Mouse (Mus musculus) heart, embryonic 14.5 days (tissue): ENCODE measurements around the gene Rcor1. TPM values are rescaled to one million over a fixed set of nuclear protein-coding genes. Genes with fewer than 3 reads are reported as not detected.

ENCODE experiments used
- ATAC-seq: fragments of 200-750 bp; cut with Nextera tagmentation; 2 replicates; pipeline ENCODE4 v1.8.0; 2017; ENCODE audit warnings: low read depth, moderate TSS enrichment; ENCODE audit not compliant: insufficient number of reproducible peaks, insufficient read depth, low FRiP score
- H3K27ac ChIP-seq, 2 experiments: fragments of 200-500 bp in 1 of 2; fragments of 300-500 bp in 1 of 2; sonication (generic) in 1 of 2; replicated peaks in 1 of 2; 2 replicates each; pipeline ENCODE4 v1.5.1; 2012 to 2014; ENCODE audit warnings: low read depth in 2 of 2, low read length in 2 of 2, control low read depth in 1 of 2, mild to moderate bottlenecking in 1 of 2, mixed read lengths in 1 of 2; ENCODE audit not compliant: control insufficient read depth in 1 of 2, insufficient read depth in 1 of 2
- H3K27me3 ChIP-seq: fragments of 300-500 bp; sonication (generic); 2 replicates; pipeline ENCODE4 v1.6.1; 2014; ENCODE audit warnings: mild to moderate bottlenecking, low read length, control low read depth; ENCODE audit not compliant: control insufficient read depth, insufficient read depth
- H3K36me3 ChIP-seq: fragments of 300-500 bp; sonication (generic); 2 replicates; pipeline ENCODE4 v1.6.1; 2014; ENCODE audit warnings: mild to moderate bottlenecking, control low read depth, low read length, mixed read lengths; ENCODE audit not compliant: control insufficient read depth, insufficient read depth
- H3K4me1 ChIP-seq, 2 experiments: fragments of 200-500 bp in 1 of 2; fragments of 300-500 bp in 1 of 2; sonication (generic) in 1 of 2; 2 replicates each; pipeline ENCODE4 v1.6.1; 2012 to 2014; ENCODE audit warnings: low read length in 2 of 2, control low read depth in 1 of 2, mixed read lengths in 1 of 2; ENCODE audit not compliant: control insufficient read depth in 2 of 2, insufficient read depth in 2 of 2
- H3K4me2 ChIP-seq: fragments of 300-500 bp; sonication (generic); 2 replicates; pipeline ENCODE4 v1.6.1; 2014; ENCODE audit warnings: mild to moderate bottlenecking, low read length
- H3K4me3 ChIP-seq, 2 experiments: fragments of 200-500 bp in 1 of 2; fragments of 300-500 bp in 1 of 2; sonication (generic) in 1 of 2; 2 replicates each; pipeline ENCODE4 v1.5.1; 2012 to 2014; ENCODE audit warnings: low read length in 2 of 2, mild to moderate bottlenecking in 2 of 2, control low read depth in 1 of 2, low read depth in 1 of 2, moderate library complexity in 1 of 2; ENCODE audit not compliant: control insufficient read depth in 1 of 2, insufficient read depth in 1 of 2
- H3K9ac ChIP-seq: fragments of 300-500 bp; sonication (generic); 2 replicates; pipeline ENCODE4 v1.6.1; 2014; ENCODE audit warnings: mild to moderate bottlenecking, low read length
- H3K9me3 ChIP-seq: fragments of 300-500 bp; sonication (generic); 2 replicates; pipeline ENCODE4 v1.6.1; 2016; ENCODE audit warnings: low read length, control low read depth; ENCODE audit not compliant: control insufficient read depth
- WGBS: fragments of 180-500 bp; shearing (Covaris S2); extraction: QIAGEN DNeasy Blood & Tissue Kit; methylation state at CpG from one replicate; pipeline ENCODE4 v1.1.7; 2014; 5-methylcytosine and 5-hydroxymethylcytosine counted together
- polyA plus RNA-seq: library from polyadenylated mRNA; unstranded; fragments of >200 nt; fragmentation: Nextera tagmentation; extraction: Ambion mirVana; gene quantifications from 2 replicates; pipeline ENCODE4 v1.2.1, GENCODE M21; 2014

Rcor1 gene
- polyA plus RNA-seq, 1 experiment from 2014 or later = 12.6 TPM

DNA sequence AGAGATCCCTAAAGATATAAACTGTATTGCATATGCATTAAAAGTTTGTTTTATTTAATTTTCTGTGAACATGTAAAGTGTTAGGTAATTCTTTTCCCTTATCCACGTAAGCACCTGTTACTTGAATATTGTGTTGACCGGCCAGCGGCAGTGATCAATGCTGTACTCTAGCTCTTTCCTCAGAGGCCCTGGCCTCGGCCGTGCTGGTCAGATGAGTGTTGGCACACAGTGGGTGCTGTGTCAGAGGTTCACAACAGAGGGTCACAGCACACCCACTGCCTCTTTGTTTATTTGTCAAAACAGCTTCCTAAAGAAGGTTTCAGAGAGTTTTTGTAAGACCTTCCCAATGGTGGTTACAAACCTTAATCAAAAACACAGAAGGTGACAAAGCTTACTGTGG, 75.4 kb downstream of the Rcor1 start:
- Histone ChIP-seq H3K4me3 (no peak overlapping the region), H3K9me3 (no peaks in the 10 kb centered on the region), H3K9ac (no peak overlapping the region), H3K27ac (no peak overlapping the region), H3K4me2 (no peak overlapping the region), H3K4me1 (no peaks in the 10 kb centered on the region), H3K36me3 (peaks cover 93% of the 10 kb centered on the region), H3K27me3 (no peaks in the 10 kb centered on the region)
- ATAC-seq = no peak
- WGBS = 92% methylated on average over 5 of the region's 5 CpGs

DNA sequence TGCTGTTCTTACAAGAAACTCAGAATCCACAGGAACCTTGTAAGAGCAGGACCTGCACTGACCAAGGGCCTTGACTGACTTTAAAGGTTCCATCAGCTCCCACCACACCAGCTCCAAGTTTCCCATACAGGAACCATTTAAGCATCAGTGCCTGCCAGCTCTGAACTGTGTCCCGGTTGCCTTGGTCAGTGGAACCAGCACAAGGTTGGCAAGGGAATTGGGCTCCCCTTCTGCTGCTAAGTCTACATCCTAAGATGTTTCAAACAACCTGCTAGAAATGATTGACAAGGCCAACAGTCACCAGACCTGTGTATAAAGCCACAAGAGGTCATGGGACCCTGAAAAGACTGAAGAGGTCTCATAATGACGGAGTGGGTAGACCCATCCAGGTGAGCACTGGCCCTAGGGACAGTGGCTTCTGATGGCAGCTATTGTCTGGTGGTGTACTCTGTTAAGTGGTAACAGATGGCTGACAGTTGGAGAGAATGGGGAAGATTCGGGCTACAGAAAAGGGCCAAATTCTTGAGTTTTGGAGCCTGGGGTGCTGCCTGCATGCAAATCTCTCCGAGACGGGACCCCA, 80.4 kb downstream of the Rcor1 start:
- 95% methylated on average over 5 of the region's 5 CpGs for WGBS
- Histone ChIP-seq H3K9ac (no peak overlapping the region), H3K4me2 (no peak overlapping the region), H3K4me1 (no peaks in the 10 kb centered on the region), H3K36me3 (peaks cover 47% of the 10 kb centered on the region), H3K27ac (no peak overlapping the region), H3K4me3 (no peak overlapping the region), H3K9me3 (0 out of 2 replicates have a peak, but pooled peaks cover 3% of the 10 kb centered on the region), H3K27me3 (no peaks in the 10 kb centered on the region)
- ATAC-seq = no peak

DNA sequence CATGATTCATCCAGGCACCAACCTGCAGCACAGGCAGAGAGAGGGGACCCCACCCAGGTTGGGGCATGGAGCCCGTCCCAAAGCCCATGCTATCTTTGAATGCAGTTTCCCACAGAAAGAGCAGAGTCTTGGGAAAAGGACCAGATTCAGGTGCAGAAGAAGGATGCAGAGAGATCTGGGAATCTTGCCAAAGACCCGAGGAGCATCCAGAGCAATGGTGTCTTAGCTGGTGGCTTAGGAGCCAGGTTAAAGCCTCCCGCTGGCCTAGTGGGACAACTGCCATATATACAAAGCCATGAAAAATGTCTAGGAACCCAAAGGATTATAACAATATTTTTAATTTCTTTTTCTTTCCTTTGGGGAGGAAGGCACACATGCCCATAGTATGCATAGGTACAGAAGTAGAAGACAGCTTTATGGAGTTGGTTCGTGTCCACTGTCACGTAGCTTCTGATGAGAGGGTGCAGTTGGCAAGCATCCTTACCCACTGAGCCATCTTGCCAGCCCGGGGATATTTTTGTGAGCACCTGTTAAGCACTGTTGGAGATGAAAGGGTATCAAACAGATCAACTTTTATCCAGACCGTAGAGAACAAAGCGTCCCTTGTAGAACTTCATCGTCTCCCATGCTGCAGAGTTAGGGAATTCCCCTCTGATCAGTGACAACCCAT, 82.0 kb downstream of the Rcor1 start:
- Histone ChIP-seq H3K9me3 (0 out of 2 replicates have a peak, but pooled peaks cover 3% of the 10 kb centered on the region), H3K4me3 (no peak overlapping the region), H3K27ac (no peak overlapping the region), H3K4me1 (no peaks in the 10 kb centered on the region), H3K4me2 (no peak overlapping the region), H3K36me3 (peaks cover 35% of the 10 kb centered on the region), H3K27me3 (no peaks in the 10 kb centered on the region), H3K9ac (no peak overlapping the region)
- 91% methylated on average over 9 of the region's 9 CpGs for WGBS
- no peak for ATAC-seq

DNA sequence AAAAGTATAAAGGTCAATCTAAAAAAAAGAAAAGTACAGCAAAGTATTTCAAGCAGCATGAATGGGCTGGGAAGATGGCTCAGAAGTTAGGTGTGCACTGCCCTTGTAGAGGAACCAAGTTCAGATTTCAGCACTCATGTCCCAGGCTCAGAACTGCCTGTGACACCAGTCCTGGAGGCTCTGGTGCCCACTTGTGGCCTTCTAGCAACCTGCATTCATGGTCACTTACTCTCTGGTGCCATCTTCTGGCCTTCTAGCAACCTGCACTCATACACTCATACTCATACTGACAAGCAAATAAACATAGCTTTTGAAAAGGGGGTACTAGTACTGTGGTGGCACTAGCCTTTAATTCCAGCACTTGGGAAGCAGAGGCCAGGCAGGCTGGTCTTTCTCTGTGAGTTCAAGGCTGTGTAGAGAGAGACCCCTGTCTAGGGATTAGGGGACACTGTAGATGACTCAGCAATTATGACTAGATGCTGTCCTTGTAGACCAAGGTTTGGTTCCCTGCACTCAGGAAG, 83.2 kb downstream of the Rcor1 start:
- ATAC-seq = no peak

DNA sequence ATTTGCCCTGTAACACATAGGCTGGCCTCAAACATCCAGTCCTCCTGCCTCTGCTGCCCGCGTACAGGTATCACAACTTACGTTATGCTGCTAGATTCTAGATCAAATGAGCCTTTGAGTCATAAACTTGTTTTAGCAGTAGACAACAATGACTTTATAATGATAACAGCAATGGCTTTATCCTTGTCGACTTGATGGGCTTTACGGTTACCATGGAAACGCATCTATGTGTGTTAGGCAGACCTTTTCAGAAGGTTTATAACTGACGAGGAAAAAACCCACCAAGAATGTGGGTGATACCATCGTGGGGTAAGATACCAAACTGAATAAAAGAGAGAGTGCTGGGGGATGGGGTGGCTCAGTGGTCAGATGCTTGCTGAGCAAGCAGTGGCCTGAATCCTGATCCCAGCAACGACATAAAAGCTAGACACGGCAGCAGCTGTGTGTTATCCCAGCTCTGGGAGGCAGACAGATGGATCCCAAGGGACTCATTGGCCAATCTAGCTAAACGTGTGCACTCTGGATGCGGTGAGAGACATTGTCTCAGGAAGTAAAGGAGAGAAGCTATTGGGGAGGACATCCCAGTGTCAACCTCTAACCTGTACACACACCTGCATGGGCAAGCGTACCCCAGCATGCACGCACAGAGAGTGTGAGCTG, 85.6 kb downstream of the Rcor1 start:
- ATAC-seq = no peak
- H3K9me3 ChIP-seq = 0 out of 2 replicates have a peak, but pooled peaks cover 3% of the 10 kb centered on the region
- 74% methylated on average over 14 of the region's 14 CpGs for WGBS

More for the DNA sequence above, 83.2 kb downstream of the Rcor1 start:
- H3K36me3 ChIP-seq = peaks cover 22% of the 10 kb centered on the region; the same call in 1 of the 2 replicates
- H3K9me3 ChIP-seq = 0 out of 2 replicates have a peak, but pooled peaks cover 3% of the 10 kb centered on the region
- H3K9ac ChIP-seq = no peak overlapping the region
- no peaks in the 10 kb centered on the region for H3K4me1 ChIP-seq
- H3K27ac ChIP-seq = no peak overlapping the region
- no peak overlapping the region for H3K4me3 ChIP-seq
- H3K27me3 ChIP-seq = no peaks in the 10 kb centered on the region
- no peak overlapping the region for H3K4me2 ChIP-seq

DNA sequence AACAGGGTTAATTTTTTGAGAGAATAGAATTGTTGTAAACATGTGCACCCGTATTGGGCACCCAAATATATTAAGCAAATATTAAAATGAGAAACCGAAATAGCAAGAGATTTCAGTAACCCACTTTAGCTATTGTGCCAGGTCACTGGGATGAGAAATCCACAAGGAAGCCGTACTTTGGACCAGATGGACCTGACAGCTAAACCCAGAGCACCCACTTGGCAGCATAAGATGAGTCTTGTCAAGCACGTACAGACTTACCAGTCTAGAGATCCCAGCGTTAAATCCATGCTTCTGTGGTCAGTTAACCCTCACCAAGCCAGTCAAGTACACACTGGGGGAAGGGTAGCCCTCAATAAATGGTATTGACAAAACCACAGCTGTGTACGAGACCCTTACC, 86.5 kb downstream of the Rcor1 start:
- H3K27ac ChIP-seq = no peak overlapping the region
- 73% methylated on average over 6 of the region's 6 CpGs for WGBS
- no peak overlapping the region for H3K9ac ChIP-seq
- H3K9me3 ChIP-seq = 0 out of 2 replicates have a peak, but pooled peaks cover 3% of the 10 kb centered on the region
- H3K27me3 ChIP-seq = no peaks in the 10 kb centered on the region
- H3K4me1 ChIP-seq = no peaks in the 10 kb centered on the region
- no peak overlapping the region for H3K4me2 ChIP-seq
- ATAC-seq = no peak
- no peaks in the 10 kb centered on the region for H3K36me3 ChIP-seq
- H3K4me3 ChIP-seq = no peak overlapping the region

More for the DNA sequence above, 85.6 kb downstream of the Rcor1 start:
- Histone ChIP-seq H3K27me3 (no peaks in the 10 kb centered on the region), H3K4me2 (no peak overlapping the region), H3K36me3 (0 out of 2 replicates have a peak, but pooled peaks cover 2% of the 10 kb centered on the region), H3K27ac (no peak overlapping the region), H3K4me3 (no peak overlapping the region), H3K4me1 (no peaks in the 10 kb centered on the region), H3K9ac (no peak overlapping the region)

DNA sequence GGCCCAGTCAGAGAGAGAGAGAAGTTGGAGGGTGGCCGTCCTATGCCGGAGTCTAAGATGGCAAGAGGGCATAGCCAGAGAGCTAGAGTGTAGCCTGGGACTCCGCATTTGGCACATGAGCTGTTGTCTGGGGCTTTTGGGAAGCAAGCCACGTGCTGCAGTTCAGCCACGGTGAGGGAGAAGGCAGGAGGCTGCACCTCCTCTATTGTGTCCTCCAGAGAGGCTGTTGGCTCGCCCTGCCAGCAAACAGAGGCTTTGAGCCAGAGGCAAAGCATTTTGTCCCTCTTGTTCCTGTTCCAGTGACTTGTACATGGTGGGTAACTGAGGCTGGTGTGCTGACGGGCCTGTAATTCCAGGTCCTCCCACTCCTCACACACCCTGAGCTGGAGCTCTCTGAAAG, 95.0 kb downstream of the Rcor1 start:
- 80% methylated on average over 7 of the region's 7 CpGs for WGBS
- no peak overlapping the region for H3K27ac ChIP-seq

More for the DNA sequence above, 95.0 kb downstream of the Rcor1 start:
- no peaks in the 10 kb centered on the region for H3K27me3 ChIP-seq
- no peak for ATAC-seq
- H3K4me2 ChIP-seq = no peak overlapping the region
- peaks cover 0 to 10% of the 10 kb centered on the region in 2 experiments; a peak in 2 of 4 replicates for H3K4me1 ChIP-seq
- H3K9ac ChIP-seq = no peak overlapping the region
- H3K4me3 ChIP-seq = no peak overlapping the region
- no peaks in the 10 kb centered on the region for H3K36me3 ChIP-seq
- H3K9me3 ChIP-seq = 0 out of 2 replicates have a peak, but pooled peaks cover 5% of the 10 kb centered on the region
